Mouse (Mus musculus) testis, postnatal 10 days (tissue): Measurements from ENCODE around the gene Rnf144b.
A peak's percentile ranks its signal among the peaks of the same experiment; 100 is the strongest.

Experiments
- DNase-seq: peaks from one replicate; pipeline ENCODE4 v3.0.0; 2021; ENCODE audit warnings: low spot score

Rnf144b gene

DNA sequence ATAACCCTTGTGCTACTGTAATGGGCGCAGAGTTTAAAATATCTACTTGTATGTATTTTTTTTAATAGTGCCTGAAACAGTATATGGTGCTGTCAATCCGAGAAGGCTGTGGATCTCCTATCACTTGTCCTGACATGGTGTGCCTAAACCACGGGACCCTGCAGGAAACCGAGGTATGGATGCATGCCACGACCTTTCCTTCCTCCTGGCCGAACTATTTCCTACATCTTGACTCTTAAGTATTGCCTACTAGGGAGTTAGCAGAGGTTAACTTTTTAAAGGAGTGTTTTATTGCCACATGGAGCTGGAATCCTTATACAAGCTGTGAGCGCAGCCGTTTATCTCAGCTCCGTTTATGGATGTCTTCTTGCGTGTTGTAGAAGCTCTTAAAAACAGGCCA is 98.0 kb downstream of the Rnf144b start:
- no peak for DNase-seq

DNA sequence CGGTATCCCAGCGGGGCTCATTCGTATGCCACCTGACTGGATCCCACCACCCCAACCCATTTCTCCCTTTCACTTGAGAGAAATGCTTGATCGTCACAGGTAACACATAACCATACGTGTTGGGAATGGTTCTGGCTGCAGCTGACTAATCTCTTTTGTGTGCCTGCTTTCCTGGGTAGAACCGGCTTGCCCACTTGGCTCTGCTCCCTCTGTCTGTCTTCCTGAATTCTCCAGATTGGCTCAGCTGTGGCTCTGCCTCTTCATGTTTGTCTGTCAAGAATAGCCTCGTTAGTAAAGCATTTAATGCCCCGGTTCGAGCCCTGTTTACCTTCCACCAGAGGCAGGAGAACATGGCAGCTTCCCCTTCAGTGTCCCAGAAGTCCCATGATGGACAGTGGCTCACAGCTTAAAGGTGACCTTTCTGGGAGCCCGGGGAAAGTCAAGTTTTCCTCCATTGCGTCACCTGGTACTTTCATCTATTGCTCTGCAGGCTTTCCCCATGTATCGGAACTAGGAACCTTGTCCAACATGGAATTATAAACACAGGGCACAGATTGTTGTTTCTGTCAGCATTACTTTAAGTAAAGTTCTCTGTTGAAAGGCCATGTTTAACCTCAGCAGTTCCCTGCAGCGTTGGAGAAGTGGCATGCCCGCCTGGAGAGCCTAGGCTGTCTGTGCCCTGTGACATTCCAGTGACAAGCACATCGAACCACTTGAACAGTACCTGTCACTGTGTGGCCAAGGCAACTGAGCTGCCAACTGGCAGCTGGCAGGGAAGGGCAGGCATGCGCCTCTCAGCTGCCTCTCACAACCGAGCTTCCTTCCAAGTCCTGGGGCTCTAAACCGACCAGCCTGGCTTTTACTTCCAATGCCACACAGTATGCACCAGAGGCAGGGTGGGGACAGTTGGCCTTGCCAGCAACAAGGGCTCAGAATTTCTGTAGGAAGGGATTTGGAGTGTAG is 101.4 kb downstream of the Rnf144b start:
- DNase-seq: no peak

DNA sequence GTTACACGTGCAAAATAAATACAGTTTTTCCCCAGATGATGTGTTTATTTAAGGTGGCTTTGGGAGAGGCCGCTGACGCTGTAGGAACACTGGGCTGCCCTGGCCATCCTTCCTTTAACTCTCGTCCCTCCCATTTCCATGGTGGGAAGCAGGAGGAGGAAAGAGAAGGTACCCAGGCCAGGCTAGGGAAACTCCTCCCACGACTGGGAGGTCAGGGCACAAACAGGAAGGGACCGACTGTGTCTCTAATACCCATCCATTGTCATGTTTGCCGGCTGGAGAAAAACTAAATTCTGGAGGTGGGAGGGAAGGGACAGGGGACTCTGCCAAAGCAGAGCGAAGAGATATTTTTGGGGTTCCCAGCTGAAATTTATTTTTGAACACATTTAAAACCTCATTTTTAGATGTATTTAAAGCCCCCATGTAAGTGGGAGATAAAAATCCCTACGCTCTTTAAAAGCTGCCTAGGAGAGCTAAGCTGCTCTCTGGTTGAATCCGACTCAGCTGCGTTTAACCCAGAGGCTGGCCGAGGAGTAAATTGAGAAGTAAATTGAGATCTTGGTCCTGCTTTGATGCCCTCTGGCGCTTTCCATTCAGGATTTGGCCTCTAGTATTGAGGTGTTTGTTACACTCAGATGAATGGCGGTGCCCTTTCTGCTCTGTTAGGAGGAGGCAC is 102.3 kb downstream of the Rnf144b start:
- no peak for DNase-seq

DNA sequence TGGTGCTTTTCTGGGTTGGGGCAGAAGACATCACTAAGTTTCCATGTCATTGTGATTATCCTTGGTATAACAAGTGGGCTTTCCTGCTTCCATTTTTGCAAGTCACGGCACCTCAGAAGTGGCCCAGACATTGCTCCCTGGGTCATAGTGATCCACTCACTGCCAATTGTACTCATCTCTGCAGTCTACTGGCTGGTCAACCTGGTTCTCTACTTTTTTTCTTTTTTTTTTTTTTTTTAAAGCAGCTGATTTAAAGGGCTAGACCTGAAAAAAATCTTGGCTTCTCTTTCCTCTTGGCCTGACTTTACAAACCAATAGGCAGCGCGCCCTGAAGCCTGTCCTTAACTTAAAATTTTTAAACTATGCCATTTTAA is 102.9 kb downstream of the Rnf144b start:
- no peak for DNase-seq

DNA sequence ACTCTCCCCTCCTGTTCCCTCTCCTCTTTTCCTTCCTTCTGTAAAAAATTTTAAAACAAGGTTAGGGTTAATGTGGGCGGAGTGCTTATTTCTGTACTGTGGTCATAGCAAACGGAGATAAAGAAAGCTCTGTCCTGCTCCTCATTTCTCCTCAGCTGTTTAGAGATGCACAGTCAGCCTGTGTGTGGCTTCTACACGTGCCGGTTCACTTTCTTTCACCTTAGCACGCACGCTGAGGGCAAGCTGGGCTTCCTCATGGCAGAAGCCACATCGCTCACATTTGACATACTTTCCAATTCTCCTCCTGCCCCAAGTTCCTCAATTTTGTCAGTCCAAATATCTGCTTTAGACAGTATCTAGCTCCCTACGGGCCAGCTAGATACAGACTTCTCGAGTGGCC is 103.3 kb downstream of the Rnf144b start:
- no peak for DNase-seq

DNA sequence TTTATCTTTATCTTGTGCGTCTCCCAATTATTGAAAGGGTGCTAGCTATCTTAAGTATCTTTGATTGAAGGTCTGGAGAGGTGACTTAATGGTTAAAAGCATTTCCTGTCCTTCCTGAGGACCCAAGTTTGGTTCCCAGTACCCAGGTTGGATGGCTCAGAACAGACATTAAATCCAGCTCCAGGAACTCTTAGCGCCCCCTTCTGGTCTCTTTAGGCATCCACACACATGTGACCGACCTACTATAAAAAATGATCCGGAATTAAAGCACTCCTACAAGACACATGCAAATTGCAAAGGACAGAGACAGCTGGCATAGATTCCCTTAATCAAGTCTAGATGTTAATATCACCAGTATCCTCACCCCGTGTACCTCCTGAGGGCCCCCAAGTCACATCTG is 104.1 kb downstream of the Rnf144b start:
- no peak for DNase-seq

DNA sequence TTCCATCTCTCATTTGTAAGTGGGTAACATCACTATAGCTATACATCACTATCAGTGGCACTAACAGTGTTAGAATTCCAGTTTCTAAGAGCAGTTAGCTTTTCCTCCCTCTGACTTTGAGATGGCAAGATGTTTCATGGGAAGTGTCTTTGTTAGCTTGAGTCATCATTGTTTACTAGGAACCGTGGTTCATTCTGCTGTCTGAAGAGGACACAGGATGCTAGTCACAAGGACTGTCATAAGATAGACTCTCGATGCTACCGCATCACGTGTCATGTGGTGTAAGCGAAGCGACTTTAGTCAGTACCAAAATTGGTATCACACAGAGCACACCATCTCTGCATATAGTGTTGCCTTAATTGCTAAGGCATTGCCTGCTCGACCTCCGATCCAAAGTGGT is 105.7 kb downstream of the Rnf144b start:
- no peak for DNase-seq

DNA sequence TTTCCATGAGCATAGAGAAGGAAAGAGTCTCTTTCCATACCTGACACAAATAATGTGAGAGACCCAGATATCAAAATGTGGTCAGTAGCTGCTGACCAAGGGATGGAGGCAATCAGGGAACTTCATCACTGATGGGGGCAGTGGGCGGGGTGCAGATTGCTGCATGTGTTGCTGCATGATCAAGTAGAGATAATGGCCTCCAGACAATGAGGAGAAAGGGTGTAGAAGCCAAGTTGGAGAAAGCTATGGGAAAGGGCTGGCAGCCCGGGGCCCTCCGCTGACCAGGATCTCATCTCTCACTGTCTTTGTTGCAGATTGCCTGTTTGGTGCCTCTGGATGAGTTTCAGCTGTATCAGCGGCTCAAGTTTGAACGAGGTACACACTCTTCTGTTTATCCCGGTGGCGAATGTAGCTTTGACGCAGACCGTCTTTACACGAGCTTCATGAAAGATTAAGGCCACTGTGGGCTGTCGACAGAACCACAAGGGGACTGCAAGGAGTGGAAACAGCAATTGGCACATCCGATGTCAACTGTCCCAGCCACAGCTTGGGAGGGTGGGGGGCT is 106.3 kb downstream of the Rnf144b start:
- DNase-seq: no peak

DNA sequence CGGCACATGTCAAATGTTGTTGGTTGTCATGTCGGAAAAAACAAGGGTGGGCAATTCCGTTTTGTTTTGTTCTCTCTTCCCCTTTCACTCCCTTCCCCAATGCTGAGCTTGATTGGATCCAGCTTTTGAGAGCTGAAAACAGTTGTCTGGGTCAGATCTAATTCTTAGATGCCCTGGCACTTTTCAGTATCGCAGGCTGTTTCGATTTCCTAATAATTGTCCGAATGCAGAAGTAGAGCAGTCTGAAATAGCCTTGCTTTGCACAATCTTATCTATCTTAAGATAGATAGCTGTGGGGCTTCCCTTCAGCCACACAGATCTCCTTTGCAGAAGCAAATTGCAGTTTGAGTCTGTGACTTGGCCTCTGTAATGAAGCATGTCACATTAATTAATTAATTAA is 109.7 kb downstream of the Rnf144b start:
- DNase-seq: no peak

DNA sequence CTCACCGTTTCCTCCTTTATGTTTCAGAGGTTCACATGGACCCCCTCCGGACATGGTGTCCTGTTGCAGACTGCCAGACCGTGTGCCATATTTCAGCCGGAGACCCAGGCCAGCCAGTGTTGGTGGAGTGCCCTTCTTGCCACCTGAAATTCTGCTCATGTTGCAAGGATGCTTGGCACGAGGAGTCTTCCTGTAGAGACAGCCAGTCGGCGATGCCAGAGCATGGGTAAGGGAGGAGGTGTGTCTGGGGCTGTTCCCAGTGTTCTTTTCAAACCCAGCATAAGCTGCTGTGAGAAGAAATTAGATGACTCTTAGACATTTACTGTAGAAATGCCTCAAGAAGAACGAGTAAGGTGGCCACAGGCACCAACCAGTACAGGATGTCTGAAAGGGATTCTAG is 114.9 kb downstream of the Rnf144b start:
- no peak for DNase-seq

DNA sequence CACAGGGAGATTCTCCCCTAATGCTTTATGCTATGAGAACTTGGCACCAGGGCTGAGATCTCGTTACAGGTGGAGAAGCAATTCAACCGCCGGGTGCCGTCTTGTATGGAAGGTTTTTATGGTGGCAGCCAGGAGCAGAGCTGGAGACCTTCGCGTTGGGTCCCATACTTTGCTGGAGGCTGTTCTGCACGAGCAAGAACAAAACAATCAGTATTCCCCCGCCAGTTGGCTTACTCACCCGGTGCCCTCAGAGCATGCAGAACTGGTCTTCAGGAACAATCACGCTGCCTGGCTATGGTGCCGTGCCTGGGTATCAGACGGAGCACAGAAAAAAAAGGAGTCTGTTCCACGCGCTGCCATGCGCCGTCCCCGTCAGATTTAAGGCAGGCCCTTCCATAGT is 115.7 kb downstream of the Rnf144b start:
- DNase-seq: no peak

DNA sequence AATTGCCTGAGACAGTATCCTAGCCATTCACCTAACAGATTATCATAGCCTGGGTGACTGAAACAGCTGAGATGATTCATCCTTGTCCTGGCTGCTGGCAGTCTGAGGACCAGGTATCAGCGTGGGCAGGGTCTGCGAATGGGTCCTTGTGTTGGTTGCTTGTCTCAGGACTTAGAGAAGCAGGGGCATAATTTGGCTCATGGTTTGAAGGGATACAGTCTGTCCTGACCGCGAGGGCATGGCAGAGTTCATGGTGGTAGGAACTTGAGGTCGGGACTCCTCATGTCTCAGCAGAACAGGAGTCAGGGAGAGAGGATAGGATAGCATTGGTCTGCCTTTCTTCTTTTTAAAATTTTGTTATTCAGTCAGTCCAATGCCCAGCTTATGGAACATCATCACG is 121.1 kb downstream of the Rnf144b start:
- no peak for DNase-seq

DNA sequence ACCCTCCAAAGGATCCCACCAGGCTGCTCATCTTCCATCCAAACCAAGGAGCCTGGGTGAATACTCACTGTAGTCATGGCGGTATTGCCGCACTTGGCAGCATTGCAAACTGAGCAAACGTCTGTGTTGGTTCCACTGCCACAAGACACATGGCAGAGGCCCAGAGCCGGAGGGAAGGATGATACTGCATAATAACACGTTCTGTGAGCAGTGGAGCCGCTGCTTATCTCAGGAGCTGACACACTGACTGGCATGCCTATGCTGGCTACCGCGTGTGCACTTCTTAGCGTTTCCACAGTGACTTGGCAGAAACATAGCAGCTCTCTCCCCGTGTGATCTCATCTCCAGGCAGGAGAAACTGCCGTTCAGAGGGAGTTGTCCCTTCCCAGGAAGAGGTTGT is 122.3 kb downstream of the Rnf144b start:
- peak; percentile 52 for DNase-seq

DNA sequence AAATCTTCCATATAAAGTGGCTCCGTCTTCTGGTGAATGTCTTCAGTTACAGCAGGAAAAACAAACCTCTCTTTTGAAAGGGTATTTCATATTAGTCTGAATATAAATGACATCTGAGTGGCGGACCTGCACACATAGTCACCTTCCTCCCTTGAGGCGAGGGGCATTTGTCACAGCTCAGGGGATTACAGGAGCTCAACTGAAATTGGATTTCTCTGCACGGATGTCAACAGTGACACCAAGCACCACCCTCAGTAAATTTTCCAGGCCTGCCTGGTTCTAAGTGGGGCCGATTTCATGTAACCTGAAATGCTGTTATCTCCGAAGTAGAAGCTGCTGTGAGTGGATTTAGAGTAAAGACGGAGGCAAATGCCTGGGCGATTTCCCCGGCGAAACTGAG is 124.0 kb downstream of the Rnf144b start:
- DNase-seq: no peak

DNA sequence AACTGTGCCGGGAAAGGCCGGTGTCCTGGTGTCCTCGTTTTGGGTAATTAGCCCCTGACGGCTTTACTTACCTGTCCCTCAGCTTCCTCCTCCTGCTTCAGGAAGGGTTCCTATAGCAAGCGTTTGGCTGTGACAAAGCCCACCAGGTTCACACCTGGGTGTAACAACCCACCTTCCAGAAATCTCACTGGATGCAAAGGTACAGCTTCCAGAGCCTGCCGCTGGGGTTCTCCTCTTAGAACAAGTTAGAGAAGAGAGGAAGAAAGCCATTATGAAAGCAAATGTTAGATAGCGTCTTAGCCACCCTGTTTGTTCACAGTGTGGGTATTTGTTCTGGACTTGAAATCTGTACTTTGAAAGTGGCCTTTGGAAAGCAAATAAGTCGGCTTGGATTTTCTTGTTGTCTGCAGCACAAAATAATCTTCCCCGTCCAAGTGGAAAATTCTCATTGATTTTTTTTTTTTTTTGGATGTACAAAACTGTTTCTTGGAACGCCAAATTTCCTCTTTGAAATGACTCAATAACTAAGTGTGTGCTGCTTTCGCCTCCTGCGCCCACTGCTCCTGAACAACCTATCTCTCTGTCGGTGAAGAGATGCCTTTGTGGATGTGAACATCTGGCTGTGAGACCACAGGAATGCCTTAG is 124.8 kb downstream of the Rnf144b start:
- no peak for DNase-seq

DNA sequence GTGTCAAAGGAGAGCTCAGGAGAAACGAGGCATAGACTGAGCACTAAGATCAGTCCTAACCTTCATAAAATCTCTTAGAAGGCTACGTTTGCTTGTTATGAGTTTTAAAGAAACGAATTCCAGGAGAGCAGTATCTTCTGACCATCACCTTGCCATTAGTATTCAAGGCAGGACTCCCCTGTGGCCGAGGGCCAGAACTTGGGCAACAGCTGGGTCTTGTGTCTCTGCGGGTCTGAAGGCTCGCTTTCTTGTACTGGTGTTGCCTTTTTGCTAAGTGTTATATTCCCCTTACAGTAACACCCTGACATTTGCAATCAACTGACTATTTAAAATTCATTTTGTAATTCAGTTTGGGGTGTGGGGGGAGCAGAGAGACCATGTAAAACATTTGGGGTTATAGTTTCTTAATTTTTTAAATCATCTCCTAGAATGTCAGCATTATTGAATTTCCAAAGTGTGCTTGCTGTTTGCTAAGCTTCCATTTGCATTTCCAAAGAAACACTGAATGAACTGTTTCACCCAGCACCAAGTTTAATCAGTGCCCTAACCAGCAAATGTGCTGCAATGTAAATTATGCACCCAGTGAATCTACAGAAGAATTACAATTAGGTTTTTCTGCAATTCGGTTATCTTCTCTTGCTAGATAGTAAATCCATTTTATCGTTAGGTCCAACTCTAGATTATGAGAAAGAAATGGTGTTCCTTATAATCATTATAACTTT is 126.0 kb downstream of the Rnf144b start:
- DNase-seq: no peak

DNA sequence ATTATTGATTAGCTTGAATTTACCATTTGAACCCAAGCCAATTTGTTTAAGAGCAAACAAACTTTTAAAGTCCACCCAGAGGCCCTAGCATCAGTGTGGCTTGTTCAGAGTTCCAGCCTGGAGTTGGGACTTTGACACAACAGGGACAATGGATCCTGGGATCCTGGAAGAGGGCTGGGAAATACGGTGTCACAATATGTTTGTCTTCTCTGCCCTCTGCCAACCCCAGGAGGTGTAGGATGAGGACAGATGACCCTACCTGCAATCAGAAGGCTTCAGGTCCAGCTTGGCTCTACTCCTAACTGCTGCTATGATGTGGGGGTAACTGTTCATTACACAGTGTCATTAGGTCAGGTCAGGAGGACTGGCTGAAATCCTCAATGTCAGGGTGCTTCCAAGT is 128.2 kb downstream of the Rnf144b start:
- DNase-seq: no peak

DNA sequence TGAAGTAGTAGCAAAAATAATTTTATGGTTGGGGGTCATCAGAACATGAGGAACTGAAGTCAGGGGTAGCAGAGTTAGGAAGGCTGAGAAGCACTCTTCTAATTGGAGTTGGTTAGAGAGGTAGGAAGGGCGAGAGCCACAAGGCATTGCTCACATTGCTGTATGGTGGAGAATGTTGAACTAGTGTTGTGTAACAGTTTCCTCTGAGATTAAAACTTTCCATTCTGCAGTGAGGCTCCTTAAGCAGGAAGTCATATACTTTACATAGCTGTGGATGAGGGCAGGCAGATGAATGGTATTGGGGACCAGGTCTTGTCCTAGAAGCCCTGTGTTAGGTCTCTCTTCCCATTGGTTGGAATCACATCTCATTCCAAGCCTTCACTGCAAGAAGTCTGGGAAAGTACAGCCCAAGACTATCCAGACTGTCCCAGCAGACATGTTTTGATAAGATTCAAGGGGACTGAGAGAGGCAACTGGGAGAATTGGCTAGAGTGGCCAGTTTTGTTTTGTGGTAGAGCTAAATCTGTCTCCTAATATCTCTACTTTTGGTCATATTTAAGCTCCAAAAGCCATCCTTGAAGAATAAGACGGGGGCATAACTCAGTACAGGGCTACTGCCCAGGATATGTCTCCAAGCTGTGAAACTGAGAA is 128.8 kb downstream of the Rnf144b start:
- no peak for DNase-seq

DNA sequence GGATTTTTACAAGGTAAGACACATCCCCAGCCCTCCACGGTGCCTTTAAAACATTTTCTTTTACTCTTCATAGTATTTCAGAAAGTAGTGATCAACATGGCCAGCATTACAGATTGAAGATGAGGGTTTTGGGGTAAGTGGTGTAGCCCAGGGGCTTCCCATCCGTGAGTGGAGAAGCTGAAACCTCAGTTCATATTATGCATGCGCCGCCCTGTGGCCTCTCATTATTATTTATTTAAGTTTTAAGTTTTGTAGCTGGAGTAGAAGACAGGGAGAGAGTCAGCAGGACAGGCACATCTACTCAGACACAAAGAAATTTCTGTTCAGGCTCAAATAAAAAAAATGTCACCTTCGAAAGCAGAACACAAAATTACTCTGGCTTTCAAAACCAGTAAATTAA is 131.3 kb downstream of the Rnf144b start:
- no peak for DNase-seq

DNA sequence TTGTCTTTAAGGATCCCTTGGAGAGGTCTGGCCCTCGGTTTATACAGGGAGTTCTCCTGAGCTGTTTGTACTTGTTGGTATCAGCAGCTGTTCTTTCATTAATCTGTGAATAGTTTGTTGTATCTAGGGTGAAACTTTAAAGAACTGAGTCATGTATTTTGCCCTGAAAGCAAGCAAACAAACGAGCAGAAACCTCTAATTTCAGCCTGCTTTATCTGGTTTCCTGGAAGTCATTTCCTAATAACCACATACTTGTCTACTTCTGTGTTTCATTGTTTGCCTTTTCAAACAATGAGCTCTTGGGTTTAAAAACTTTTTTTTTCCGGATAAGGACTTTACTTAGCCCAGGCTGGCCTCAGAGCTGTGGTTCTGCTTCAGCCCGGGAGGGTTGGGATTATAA is 136.8 kb downstream of the Rnf144b start:
- DNase-seq: no peak

DNA sequence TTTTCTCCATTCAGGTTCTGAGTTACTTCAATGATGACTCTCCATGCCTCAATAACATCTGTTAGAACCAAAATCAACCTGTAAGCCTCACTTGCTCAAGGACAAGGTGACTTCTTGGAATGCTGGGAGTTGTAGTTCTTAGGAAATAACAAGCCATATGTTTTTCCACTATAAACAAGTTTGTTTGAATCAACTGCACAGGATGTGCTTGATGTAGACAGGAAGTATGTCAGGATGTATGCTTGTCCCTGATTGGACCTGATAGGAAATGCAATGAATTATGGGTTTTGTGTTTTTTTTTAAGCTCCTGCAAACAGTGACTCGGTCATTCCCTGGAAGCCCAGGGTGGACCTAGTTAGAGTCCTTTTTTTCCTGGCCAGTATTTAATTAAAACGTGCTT is 139.5 kb downstream of the Rnf144b start:
- no peak for DNase-seq

DNA sequence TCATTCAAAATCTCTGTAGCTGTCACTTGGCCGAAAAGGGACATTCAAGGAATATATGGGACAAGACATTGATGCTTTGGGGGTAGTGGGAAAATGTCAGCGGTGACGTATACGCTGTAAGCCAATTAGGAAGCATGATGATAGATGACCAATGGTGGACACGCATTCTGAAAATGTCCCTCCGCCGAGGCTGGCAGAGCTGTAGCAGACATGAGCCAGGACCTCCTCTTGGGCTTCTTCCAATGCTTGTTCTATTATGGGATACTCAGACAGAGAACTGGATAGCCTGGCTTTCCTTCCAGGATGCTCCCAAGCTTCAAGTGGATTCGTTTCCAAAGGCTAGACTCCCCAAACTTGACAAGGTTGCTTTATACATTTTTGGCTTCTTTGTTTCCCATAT is 141.9 kb downstream of the Rnf144b start:
- no peak for DNase-seq
